Mouse (Mus musculus): ENCODE measurements around the gene Zcchc8. TPM values are rescaled to one million over a fixed set of nuclear protein-coding genes. Genes with fewer than 3 reads are reported as not detected.
A peak's percentile ranks its signal among the peaks of the same experiment; 100 is the strongest.
"Not testable (repeated sequence)": the region's sequence is repeated elsewhere in the genome, so short reads cannot be mapped to it uniquely, and the experiment has no call there.

The Zcchc8 gene
- total and polyA plus RNA-seq, 2 experiments from 2014 or later, result 40.6 to 46.3 TPM

GRCm38 (mm10) chr5:123747604-123748003, 26.7 kb upstream of the Zcchc8 start:
- 15% methylated on average over 7 of the region's 7 CpGs for WGBS
- H3K27me3 ChIP-seq (ENCODE audit: insufficient read depth, low read length), result no peaks in the 10 kb centered on the region
- H3K4me1 ChIP-seq (ENCODE audit: insufficient read depth, low read length), result 0 out of 2 replicates have a peak, but pooled peaks cover 3% of the 10 kb centered on the region
- no peak overlapping the region for H3K27ac ChIP-seq (ENCODE audit: low read depth, low read length)
- no peak for ATAC-seq (ENCODE audit: low FRiP score)
- no peak for TF ChIP-seq CTCF (IDR thresholded peaks at IDR 0.05)
- H3K36me3 ChIP-seq (ENCODE audit: insufficient read depth, low read length), result peaks cover 16% of the 10 kb centered on the region
- H3K9me3 ChIP-seq (ENCODE audit: low read length), result no peaks in the 10 kb centered on the region
- H3K4me2 ChIP-seq (ENCODE audit: low read depth, low read length, poor library complexity, severe bottlenecking), result peak overlapping the region; percentile 57
- H3K9ac ChIP-seq (replicated peaks; ENCODE audit: low read length, poor library complexity, severe bottlenecking), result peak overlapping the region; percentile 50; the same call in 1 of the 2 replicates
- peak overlapping the region; percentile 73 for H3K4me3 ChIP-seq (ENCODE audit: low read depth, low read length)
- peak; percentile 17 for DNase-seq (ENCODE audit: low spot score)

GRCm38 (mm10) chr5:123746253-123746652, 25.4 kb upstream of the Zcchc8 start:
- TF ChIP-seq CTCF (IDR thresholded peaks at IDR 0.05), result no peak
- Histone ChIP-seq H3K4me3 (ENCODE audit: low read depth, low read length) (0 out of 2 replicates have a peak overlapping the region, but pooled peaks have one; percentile 73), H3K4me2 (ENCODE audit: low read depth, low read length, poor library complexity, severe bottlenecking) (peak overlapping the region; percentile 57), H3K9me3 (ENCODE audit: low read length) (no peaks in the 10 kb centered on the region), H3K4me1 (ENCODE audit: insufficient read depth, low read length) (0 out of 2 replicates have a peak, but pooled peaks cover 3% of the 10 kb centered on the region), H3K27ac (ENCODE audit: low read depth, low read length) (no peak overlapping the region), H3K9ac (replicated peaks; ENCODE audit: low read length, poor library complexity, severe bottlenecking) (no peak overlapping the region), H3K36me3 (ENCODE audit: insufficient read depth, low read length) (peaks cover 16% of the 10 kb centered on the region), H3K27me3 (ENCODE audit: insufficient read depth, low read length) (no peaks in the 10 kb centered on the region)
- ATAC-seq (ENCODE audit: low FRiP score), result no peak
- DNase-seq (ENCODE audit: low spot score), result no peak

- 84% methylated on average over 2 of the region's 2 CpGs for WGBS
- H3K9ac ChIP-seq (replicated peaks; ENCODE audit: low read length, poor library complexity, severe bottlenecking), result no peak overlapping the region
- no peak overlapping the region for H3K27ac ChIP-seq (ENCODE audit: low read depth, low read length)
Measured at GRCm38 (mm10) chr5:123744358-123744757, 23.5 kb upstream of the Zcchc8 start.

GRCm38 (mm10) chr5:123730981-123731380, 10.1 kb upstream of the Zcchc8 start:
- peaks cover 46% of the 10 kb centered on the region for H3K36me3 ChIP-seq (ENCODE audit: insufficient read depth, low read length)
- ATAC-seq (ENCODE audit: low FRiP score) (no peak), DNase-seq (ENCODE audit: low spot score) (no peak)
- no peak overlapping the region for H3K4me3 ChIP-seq (ENCODE audit: low read depth, low read length)
- WGBS, result 97% methylated on average over 2 of the region's 2 CpGs
- H3K9me3 ChIP-seq (ENCODE audit: low read length), result no peaks in the 10 kb centered on the region
- no peaks in the 10 kb centered on the region for H3K4me1 ChIP-seq (ENCODE audit: insufficient read depth, low read length)
- H3K27me3 ChIP-seq (ENCODE audit: insufficient read depth, low read length), result no peaks in the 10 kb centered on the region
- no peak overlapping the region for H3K4me2 ChIP-seq (ENCODE audit: low read depth, low read length, poor library complexity, severe bottlenecking)
- no peak overlapping the region for H3K27ac ChIP-seq (ENCODE audit: low read depth, low read length)
- no peak overlapping the region for H3K9ac ChIP-seq (replicated peaks; ENCODE audit: low read length, poor library complexity, severe bottlenecking)
- no peak for TF ChIP-seq CTCF (IDR thresholded peaks at IDR 0.05)

More at GRCm38 (mm10) chr5:123744358-123744757, 23.5 kb upstream of the Zcchc8 start:
- Histone ChIP-seq H3K4me3 (ENCODE audit: low read depth, low read length) (no peak overlapping the region), H3K27me3 (ENCODE audit: insufficient read depth, low read length) (no peaks in the 10 kb centered on the region), H3K36me3 (ENCODE audit: insufficient read depth, low read length) (peaks cover 23% of the 10 kb centered on the region), H3K4me2 (ENCODE audit: low read depth, low read length, poor library complexity, severe bottlenecking) (no peak overlapping the region), H3K9me3 (ENCODE audit: low read length) (no peaks in the 10 kb centered on the region), H3K4me1 (ENCODE audit: insufficient read depth, low read length) (0 out of 2 replicates have a peak, but pooled peaks cover 3% of the 10 kb centered on the region)
- no peak for DNase-seq (ENCODE audit: low spot score)
- TF ChIP-seq CTCF (IDR thresholded peaks at IDR 0.05), result no peak
- no peak for ATAC-seq (ENCODE audit: low FRiP score)

- H3K4me1 ChIP-seq (ENCODE audit: insufficient read depth, low read length); H3K36me3 ChIP-seq (ENCODE audit: insufficient read depth, low read length); DNase-seq (ENCODE audit: low spot score); H3K4me2 ChIP-seq (ENCODE audit: low read depth, low read length, poor library complexity, severe bottlenecking); H3K4me3 ChIP-seq (ENCODE audit: low read depth, low read length); H3K27me3 ChIP-seq (ENCODE audit: insufficient read depth, low read length); ATAC-seq (ENCODE audit: low FRiP score); H3K9me3 ChIP-seq (ENCODE audit: low read length); H3K9ac ChIP-seq (replicated peaks; ENCODE audit: low read length, poor library complexity, severe bottlenecking); H3K27ac ChIP-seq (ENCODE audit: low read depth, low read length): not testable (repeated sequence)
- WGBS, result 92% methylated on average over 7 of the region's 7 CpGs
Measured at GRCm38 (mm10) chr5:123723816-123724215, 2.9 kb upstream of the Zcchc8 start.

GRCm38 (mm10) chr5:123714622-123715021, 6.3 kb downstream of the Zcchc8 start:
- TF ChIP-seq CTCF (IDR thresholded peaks at IDR 0.05), result no peak
- no peak for ATAC-seq (ENCODE audit: low FRiP score)
- peaks cover 3% of the 10 kb centered on the region; the same call in 1 of the 2 replicates for H3K4me1 ChIP-seq (ENCODE audit: insufficient read depth, low read length)
- H3K9me3 ChIP-seq (ENCODE audit: low read length), result no peaks in the 10 kb centered on the region
- H3K4me2 ChIP-seq (ENCODE audit: low read depth, low read length, poor library complexity, severe bottlenecking), result no peak overlapping the region
- 88% methylated on average over 4 of the region's 4 CpGs for WGBS
- H3K9ac ChIP-seq (replicated peaks; ENCODE audit: low read length, poor library complexity, severe bottlenecking), result no peak overlapping the region
- no peaks in the 10 kb centered on the region for H3K27me3 ChIP-seq (ENCODE audit: insufficient read depth, low read length)
- no peak for DNase-seq (ENCODE audit: low spot score)
- no peak overlapping the region for H3K27ac ChIP-seq (ENCODE audit: low read depth, low read length)
- H3K36me3 ChIP-seq (ENCODE audit: insufficient read depth, low read length), result peaks cover 50% of the 10 kb centered on the region
- H3K4me3 ChIP-seq (ENCODE audit: low read depth, low read length), result no peak overlapping the region
